Mouse (Mus musculus) cortical plate, adult 2 months (tissue): Measurements from ENCODE around the gene Gm45337.
"Not testable (repeated sequence)": the region's sequence is repeated elsewhere in the genome, so short reads cannot be mapped to it uniquely, and the experiment has no call there.

Experiments used
- CTCF ChIP-seq: fragments of 200-500 bp; IDR thresholded peaks from 2 replicates; pipeline ENCODE4 v1.5.1; 2011; ENCODE audit warnings: mild to moderate bottlenecking, control low read depth, low read length; ENCODE audit not compliant: insufficient read depth; ENCODE audit errors: extremely low read depth
- POLR2A ChIP-seq: fragments of 200-500 bp; IDR thresholded peaks from 2 replicates; pipeline ENCODE4 v1.6.1; 2011; ENCODE audit warnings: mild to moderate bottlenecking, low read length, control low read depth; ENCODE audit not compliant: insufficient read depth; ENCODE audit errors: extremely low read depth

GRCm38 (mm10) chr7:142143506-142144010, 849 bp downstream of the Gm45337 start:
- TF ChIP-seq POLR2A, CTCF: not testable (repeated sequence)
